Mouse (Mus musculus) bone marrow, adult 2 months (tissue): ENCODE results near the gene Dpyd. TPM values are rescaled to one million over a fixed set of nuclear protein-coding genes. Genes with fewer than 3 reads are reported as not detected.

Source experiments
- H3K27ac ChIP-seq: fragments of 200-500 bp; 2 replicates; pipeline ENCODE4 v1.5.1; 2012; ENCODE audit warnings: low read depth, mild to moderate bottlenecking, control low read depth, inconsistent platforms, low read length; ENCODE audit not compliant: control insufficient read depth, poor library complexity, insufficient read depth
- H3K4me1 ChIP-seq: fragments of 200-500 bp; 2 replicates; pipeline ENCODE4 v1.6.1; 2011; ENCODE audit warnings: low read length; ENCODE audit not compliant: control insufficient read depth, insufficient read depth
- H3K4me3 ChIP-seq: fragments of 200-500 bp; replicated peaks from 2 replicates; pipeline ENCODE3; 2011; ENCODE audit warnings: mild to moderate bottlenecking, low read depth, low read length, control low read depth; ENCODE audit not compliant: control insufficient read depth
- CTCF ChIP-seq: fragments of 200-500 bp; IDR thresholded peaks from 2 replicates; pipeline ENCODE4 v1.5.1; 2011; ENCODE audit warnings: low read length, control low read depth; ENCODE audit not compliant: control insufficient read depth, insufficient read depth
- POLR2A ChIP-seq: fragments of 200-500 bp; IDR thresholded peaks from 2 replicates; pipeline ENCODE4 v1.6.1; 2011; ENCODE audit warnings: low read depth, mild to moderate bottlenecking, control low read depth, low read length, borderline replicate concordance; ENCODE audit not compliant: control insufficient read depth
- whole genome bisulfite sequencing: fragments of 180-500 bp; shearing (Covaris S2); methylation state at CpG from one replicate; pipeline ENCODE4 v1.1.7; 2018; 5-methylcytosine and 5-hydroxymethylcytosine counted together
- polyA plus RNA-seq: library from polyadenylated mRNA; stranded (reverse); fragments of >200 nt; gene quantifications from 2 replicates; pipeline ENCODE4 v1.2.4, GENCODE M21; 2011; ENCODE audit warnings: low replicate concordance; ENCODE audit not compliant: missing spikeins, insufficient read depth, insufficient read length

Gene Dpyd
- polyA plus RNA-seq, 1 experiment = 1.5 TPM

GRCm38 (mm10) chr3:119387332-119388105 lies 825.6 kb downstream of the Dpyd start:
- 85% methylated on average over 26 of the region's 26 CpGs for WGBS
- TF ChIP-seq POLR2A = no peak
- no peak for TF ChIP-seq CTCF
- Histone ChIP-seq H3K4me3 (no peak overlapping the region), H3K4me1 (no peaks in the 10 kb centered on the region), H3K27ac (no peak overlapping the region)

DNA sequence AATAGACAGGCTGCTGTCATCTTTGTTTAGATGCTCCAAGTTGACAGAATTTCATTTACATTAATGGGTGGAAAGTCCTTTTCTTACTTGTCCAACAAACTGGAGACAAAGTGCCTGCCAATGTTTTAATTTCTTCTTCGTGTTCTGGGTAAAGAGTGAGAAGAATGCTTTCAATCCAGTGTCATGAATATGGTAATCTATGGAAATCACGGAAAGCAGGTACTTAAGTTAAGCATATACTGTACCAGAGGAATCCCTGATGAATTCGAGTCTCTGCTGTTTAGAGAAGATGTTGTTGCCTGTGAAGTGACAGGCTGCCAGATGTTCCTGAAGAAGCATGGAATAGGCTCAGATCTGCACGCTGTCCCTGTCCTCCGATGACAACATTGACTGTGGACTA lies 835.3 kb downstream of the Dpyd start:
- 61% methylated on average over 5 of the region's 5 CpGs for WGBS
- no peak for TF ChIP-seq POLR2A
- no peak for TF ChIP-seq CTCF
- H3K4me1 ChIP-seq = no peaks in the 10 kb centered on the region

DNA sequence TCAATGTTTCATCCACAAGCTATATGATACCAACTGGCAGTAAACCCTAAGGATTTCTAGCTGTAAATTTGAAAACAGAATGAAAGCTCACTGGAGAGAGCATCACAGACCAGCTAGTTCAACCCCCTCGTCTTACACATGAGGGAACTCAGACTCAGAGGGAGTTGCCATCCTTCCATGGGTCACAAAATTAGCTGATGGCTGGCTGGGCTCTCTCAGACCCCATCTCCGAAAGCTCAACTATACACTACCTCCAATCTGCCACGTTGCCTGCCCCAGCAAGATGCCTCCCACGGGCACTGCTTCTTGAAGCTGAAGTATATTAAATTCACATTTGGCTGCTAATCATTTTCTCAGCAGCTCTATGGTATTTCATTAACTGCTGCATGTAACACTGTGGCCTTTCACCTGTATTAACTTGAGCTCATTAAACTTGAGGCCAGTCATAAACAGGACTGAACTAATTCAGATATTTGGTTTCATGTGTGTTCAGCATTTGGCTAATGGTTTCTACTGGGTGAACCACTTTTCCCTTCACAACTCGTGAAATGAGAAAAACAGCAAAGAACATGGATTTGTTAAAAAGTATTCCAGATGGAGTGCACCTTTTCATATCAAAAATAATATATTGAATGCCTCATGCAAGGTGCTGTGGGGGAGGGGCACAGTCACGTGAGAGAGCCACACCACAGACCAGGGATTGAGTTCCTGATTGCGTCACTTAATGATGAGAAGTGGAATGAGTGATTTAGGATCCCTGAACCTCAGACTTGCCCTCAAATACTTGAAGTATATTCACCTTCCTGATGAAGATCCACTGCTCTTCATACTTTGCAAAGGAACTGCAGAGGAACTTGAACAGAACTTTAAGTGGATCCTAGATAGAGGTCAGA lies 841.2 kb downstream of the Dpyd start:
- no peaks in the 10 kb centered on the region for H3K4me1 ChIP-seq
- H3K27ac ChIP-seq = no peak overlapping the region
- TF ChIP-seq CTCF (no peak), POLR2A (no peak)
- WGBS = 57% methylated on average over 7 of the region's 7 CpGs
- H3K4me3 ChIP-seq = no peak overlapping the region

More for the DNA sequence above, 835.3 kb downstream of the Dpyd start:
- no peak overlapping the region for H3K4me3 ChIP-seq
- H3K27ac ChIP-seq = no peak overlapping the region

DNA sequence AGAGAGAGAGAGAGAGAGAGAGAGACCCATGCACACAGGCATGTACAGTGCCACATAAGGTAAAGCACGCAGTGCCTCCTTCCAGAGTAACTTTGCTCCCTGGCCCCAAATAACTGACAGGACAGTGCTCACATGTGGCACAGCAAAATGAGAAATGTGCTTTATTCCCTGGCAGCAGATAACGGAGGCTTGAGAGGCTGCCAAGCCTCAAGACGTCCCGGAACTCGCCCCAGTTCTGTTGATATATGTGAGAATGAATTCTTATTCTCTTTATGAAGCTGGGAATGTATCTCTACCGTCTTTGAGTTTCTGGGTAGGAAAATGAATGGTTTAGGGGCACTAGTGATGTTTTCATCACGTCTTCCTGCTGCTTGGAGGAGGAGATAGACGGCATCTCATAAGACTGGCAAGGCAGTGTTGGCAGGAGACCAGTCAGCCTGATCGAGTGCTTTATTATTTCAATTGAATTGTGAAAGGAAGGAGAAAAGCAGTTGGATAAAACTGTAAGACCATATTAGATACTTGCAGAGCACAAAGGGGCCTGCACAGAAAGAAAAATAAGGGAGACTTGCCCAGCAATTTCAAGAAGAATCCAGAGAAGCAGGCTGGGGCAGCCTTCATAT lies 857.3 kb downstream of the Dpyd start:
- no peak overlapping the region for H3K27ac ChIP-seq
- TF ChIP-seq POLR2A (no peak), CTCF (no peak)
- H3K4me3 ChIP-seq = no peak overlapping the region
- no peaks in the 10 kb centered on the region for H3K4me1 ChIP-seq
- 72% methylated on average over 9 of the region's 9 CpGs for WGBS

- Histone ChIP-seq H3K27ac (no peak overlapping the region), H3K4me3 (no peak overlapping the region), H3K4me1 (no peaks in the 10 kb centered on the region)
- 68% methylated on average over 2 of the region's 2 CpGs for WGBS
- TF ChIP-seq CTCF (no peak), POLR2A (no peak)
Measured at GRCm38 (mm10) chr3:119419745-119420144, 857.8 kb downstream of the Dpyd start.

DNA sequence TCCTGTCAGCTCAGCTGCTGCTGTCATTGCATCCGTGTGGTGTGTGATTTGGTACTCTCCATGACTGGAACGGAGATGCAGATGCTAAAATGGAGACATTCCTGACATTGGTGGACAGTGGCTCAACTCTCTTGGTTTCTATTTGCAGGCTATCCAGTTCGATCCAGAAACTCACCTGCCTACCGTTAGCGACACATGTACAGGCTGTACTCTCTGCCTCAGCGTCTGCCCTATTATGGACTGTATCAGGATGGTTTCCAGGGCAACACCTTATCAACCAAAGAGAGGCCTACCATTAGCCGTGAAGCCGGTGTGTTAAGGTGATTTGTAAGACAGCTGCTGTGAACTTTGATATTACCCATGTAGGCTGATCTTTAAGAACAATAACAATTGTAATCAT lies 869.4 kb downstream of the Dpyd start:
- WGBS = 78% methylated on average over 8 of the region's 8 CpGs
- no peak for TF ChIP-seq CTCF
- Histone ChIP-seq H3K27ac (no peak overlapping the region), H3K4me1 (no peaks in the 10 kb centered on the region), H3K4me3 (no peak overlapping the region)

GRCm38 (mm10) chr3:119431757-119432156 lies 869.8 kb downstream of the Dpyd start:
- Histone ChIP-seq H3K4me1 (no peaks in the 10 kb centered on the region), H3K4me3 (no peak overlapping the region), H3K27ac (no peak overlapping the region)
- WGBS = 82% methylated on average over 7 of the region's 7 CpGs
- no peak for TF ChIP-seq POLR2A
- no peak for TF ChIP-seq CTCF

- TF ChIP-seq POLR2A (no peak), CTCF (no peak)
- Histone ChIP-seq H3K4me3 (no peak overlapping the region), H3K27ac (no peak overlapping the region), H3K4me1 (no peaks in the 10 kb centered on the region)
- WGBS = 81% methylated on average over 2 of the region's 2 CpGs
Measured at GRCm38 (mm10) chr3:119447559-119447958, 885.6 kb downstream of the Dpyd start.
